Mouse (Mus musculus): ENCODE results near the gene Cyp2j5. TPM values are rescaled to one million over a fixed set of nuclear protein-coding genes. Genes with fewer than 3 reads are reported as not detected.

The Cyp2j5 gene
- total RNA-seq, 1 experiment from 2014 or later, result not detected

Other genes starting within 250 kb of the Cyp2j5 start
- gene Cyp2j8, start 156.8 kb downstream of the Cyp2j5 start, total RNA-seq (2017), result not detected in 3 replicates
- gene Cyp2j6, start 110.5 kb downstream of the Cyp2j5 start, total RNA-seq (2017), result not detected in 3 replicates
- 0.39 TPM in 1 of 3 replicates, not detected in the others for gene Cyp2j9, start 72.6 kb downstream of the Cyp2j5 start, total RNA-seq (2017)
- not detected in 3 replicates for gene Gm12695, start 121.0 kb upstream of the Cyp2j5 start, total RNA-seq (2017)